Mouse (Mus musculus): Measurements from ENCODE around the gene Ifna13. TPM values are rescaled to one million over a fixed set of nuclear protein-coding genes. Genes with fewer than 3 reads are reported as not detected.

Gene Ifna13
- not detected in 2 replicates for polyA plus RNA-seq (2015; fragmentation: Nextera tagmentation; extraction: Ambion mirVana)

DNA sequence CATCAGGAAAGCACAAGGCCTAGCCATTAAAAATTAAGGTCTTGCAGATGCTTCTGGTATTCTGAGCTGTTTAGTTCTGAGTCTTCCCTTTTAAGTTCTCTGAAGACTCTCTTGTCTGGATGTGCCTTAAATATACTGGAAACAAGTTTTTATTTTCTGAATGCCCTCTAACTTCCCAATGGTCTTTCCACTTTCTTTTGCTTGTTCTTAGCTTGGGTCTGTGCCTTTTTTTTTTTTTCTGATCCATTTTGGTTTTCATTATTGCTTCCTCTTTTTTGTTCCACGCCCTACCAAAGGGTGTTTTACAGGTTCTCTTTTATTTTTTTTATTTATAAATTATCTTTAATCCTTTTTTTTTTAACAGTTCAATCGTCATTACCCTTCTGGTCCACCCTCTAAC is at the start of gene Ifna13:
Ifna13 (minus strand) TSS at position 101 of the 400 bp plus-strand sequence.
- Histone ChIP-seq H3K4me1 (ENCODE audit: control insufficient read depth, insufficient read depth, low read depth, low read length) (no peaks in the 10 kb centered on the region), H3K27ac (ENCODE audit: low read depth, low read length) (no peak within 1 kb of the TSS), H3K4me2 (ENCODE audit: low read length) (no peak within 1 kb of the TSS), H3K9me3 (ENCODE audit: control insufficient read depth, low read length) (no peaks in the 10 kb centered on the region), H3K4me3 (ENCODE audit: low read length) (no peak within 1 kb of the TSS), H3K9ac (ENCODE audit: low read depth, low read length) (no peak within 1 kb of the TSS), H3K36me3 (ENCODE audit: control insufficient read depth, insufficient read depth, low read length) (no peaks in the 10 kb centered on the region), H3K27me3 (replicated peaks; ENCODE audit: control insufficient read depth, insufficient read depth, low read length) (no peaks in the 10 kb centered on the region)
- 69% methylated on average over 2 of the region's 2 CpGs for WGBS
- ATAC-seq, result no peak

- H3K4me3 ChIP-seq (ENCODE audit: low read length), result no peak overlapping the region
- WGBS, result 83% methylated on average over 2 of the region's 2 CpGs
- H3K27ac ChIP-seq (ENCODE audit: low read depth, low read length), result no peak overlapping the region
- no peaks in the 10 kb centered on the region for H3K4me1 ChIP-seq (ENCODE audit: control insufficient read depth, insufficient read depth, low read depth, low read length)
- H3K4me2 ChIP-seq (ENCODE audit: low read length), result no peak overlapping the region
- no peaks in the 10 kb centered on the region for H3K36me3 ChIP-seq (ENCODE audit: control insufficient read depth, insufficient read depth, low read length)
- no peak for ATAC-seq
- no peaks in the 10 kb centered on the region for H3K9me3 ChIP-seq (ENCODE audit: control insufficient read depth, low read length)
- H3K9ac ChIP-seq (ENCODE audit: low read depth, low read length), result no peak overlapping the region
- H3K27me3 ChIP-seq (replicated peaks; ENCODE audit: control insufficient read depth, insufficient read depth, low read length), result no peaks in the 10 kb centered on the region
Measured at GRCm38 (mm10) chr4:88693392-88693791, 49.1 kb upstream of the Ifna13 start.

DNA sequence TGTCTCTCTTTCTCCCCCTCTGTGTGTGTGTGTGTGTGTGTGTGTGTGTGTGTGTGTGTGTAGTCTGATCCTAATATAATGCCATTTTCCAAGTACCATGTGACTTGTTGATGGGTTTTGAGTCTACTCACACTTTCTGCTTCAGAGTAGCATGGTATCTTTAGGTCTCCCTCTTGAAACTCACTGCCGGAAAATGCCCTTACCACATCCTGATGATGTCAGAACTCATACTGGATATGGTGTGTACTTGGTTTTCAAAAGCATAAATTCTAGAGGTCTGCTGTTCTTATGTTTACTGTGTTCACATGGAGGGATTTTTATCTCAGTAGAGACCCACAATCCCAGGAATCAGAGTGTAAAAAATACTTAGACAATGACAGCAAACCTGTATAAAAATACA is 48.3 kb upstream of the Ifna13 start:
- Histone ChIP-seq H3K4me1 (ENCODE audit: control insufficient read depth, insufficient read depth, low read depth, low read length) (no peaks in the 10 kb centered on the region), H3K27me3 (replicated peaks; ENCODE audit: control insufficient read depth, insufficient read depth, low read length) (no peaks in the 10 kb centered on the region), H3K9me3 (ENCODE audit: control insufficient read depth, low read length) (no peaks in the 10 kb centered on the region), H3K4me2 (ENCODE audit: low read length) (no peak overlapping the region), H3K27ac (ENCODE audit: low read depth, low read length) (no peak overlapping the region), H3K4me3 (ENCODE audit: low read length) (no peak overlapping the region), H3K9ac (ENCODE audit: low read depth, low read length) (no peak overlapping the region), H3K36me3 (ENCODE audit: control insufficient read depth, insufficient read depth, low read length) (no peaks in the 10 kb centered on the region)
- WGBS, result 89% methylated on average over 1 of the region's 1 CpGs
- no peak for ATAC-seq

DNA sequence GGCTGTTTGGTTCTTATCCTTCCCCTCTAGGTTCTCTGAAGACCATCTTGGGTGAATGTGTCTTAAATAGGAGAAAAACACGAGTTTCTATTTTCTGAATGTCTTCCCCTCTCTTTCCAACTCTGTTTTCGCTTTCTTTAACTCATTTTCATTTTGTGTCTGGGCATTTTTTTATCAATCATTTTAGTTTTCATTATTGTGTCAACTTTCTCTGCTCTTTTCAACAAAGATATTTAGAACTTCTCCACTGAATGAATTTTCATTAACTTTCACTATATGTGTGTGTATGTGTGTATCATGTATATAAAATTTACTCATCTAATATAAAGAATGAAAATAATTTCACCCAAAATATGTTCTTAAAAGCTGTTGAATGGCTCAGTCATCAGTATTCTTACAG is 47.0 kb upstream of the Ifna13 start, which contains the start of gene Ifnab:
Ifnab (minus strand) TSS at position 101 of the 400 bp plus-strand sequence.
- Histone ChIP-seq H3K27me3 (replicated peaks; ENCODE audit: control insufficient read depth, insufficient read depth, low read length) (no peaks in the 10 kb centered on the region), H3K4me3 (ENCODE audit: low read length) (no peak within 1 kb of the TSS), H3K9ac (ENCODE audit: low read depth, low read length) (no peak within 1 kb of the TSS), H3K36me3 (ENCODE audit: control insufficient read depth, insufficient read depth, low read length) (no peaks in the 10 kb centered on the region), H3K4me1 (ENCODE audit: control insufficient read depth, insufficient read depth, low read depth, low read length) (no peaks in the 10 kb centered on the region), H3K9me3 (ENCODE audit: control insufficient read depth, low read length) (no peaks in the 10 kb centered on the region), H3K4me2 (ENCODE audit: low read length) (no peak within 1 kb of the TSS), H3K27ac (ENCODE audit: low read depth, low read length) (no peak within 1 kb of the TSS)
- no peak for ATAC-seq
- WGBS, result 66% methylated on average over 2 of the region's 2 CpGs

- Histone ChIP-seq H3K27me3 (replicated peaks; ENCODE audit: control insufficient read depth, insufficient read depth, low read length) (no peaks in the 10 kb centered on the region), H3K4me1 (ENCODE audit: control insufficient read depth, insufficient read depth, low read depth, low read length) (no peaks in the 10 kb centered on the region), H3K9ac (ENCODE audit: low read depth, low read length) (no peak within 1 kb of the TSS), H3K4me2 (ENCODE audit: low read length) (no peak within 1 kb of the TSS), H3K4me3 (ENCODE audit: low read length) (no peak within 1 kb of the TSS), H3K9me3 (ENCODE audit: control insufficient read depth, low read length) (no peaks in the 10 kb centered on the region), H3K27ac (ENCODE audit: low read depth, low read length) (no peak within 1 kb of the TSS), H3K36me3 (ENCODE audit: control insufficient read depth, insufficient read depth, low read length) (no peaks in the 10 kb centered on the region)
- ATAC-seq, result no peak
- 94% methylated on average over 1 of the region's 1 CpGs for WGBS
Measured at GRCm38 (mm10) chr4:88683812-88684211, 39.6 kb upstream of the Ifna13 start, which contains the start of gene Ifna2. TSS of gene Ifna2 (minus strand) at chr4:88683912.

GRCm38 (mm10) chr4:88681353-88681752 is 37.1 kb upstream of the Ifna13 start:
- Histone ChIP-seq H3K27ac (ENCODE audit: low read depth, low read length) (no peak overlapping the region), H3K4me1 (ENCODE audit: control insufficient read depth, insufficient read depth, low read depth, low read length) (no peaks in the 10 kb centered on the region), H3K4me2 (ENCODE audit: low read length) (no peak overlapping the region), H3K36me3 (ENCODE audit: control insufficient read depth, insufficient read depth, low read length) (no peaks in the 10 kb centered on the region), H3K9me3 (ENCODE audit: control insufficient read depth, low read length) (no peaks in the 10 kb centered on the region), H3K27me3 (replicated peaks; ENCODE audit: control insufficient read depth, insufficient read depth, low read length) (no peaks in the 10 kb centered on the region), H3K9ac (ENCODE audit: low read depth, low read length) (no peak overlapping the region), H3K4me3 (ENCODE audit: low read length) (no peak overlapping the region)
- no peak for ATAC-seq
- 77% methylated on average over 3 of the region's 3 CpGs for WGBS

GRCm38 (mm10) chr4:88680362-88680761 is 36.1 kb upstream of the Ifna13 start:
- WGBS, result 49% methylated on average over 8 of the region's 8 CpGs
- Histone ChIP-seq H3K4me3 (ENCODE audit: low read length) (no peak overlapping the region), H3K36me3 (ENCODE audit: control insufficient read depth, insufficient read depth, low read length) (no peaks in the 10 kb centered on the region)

GRCm38 (mm10) chr4:88676824-88677223 is 32.6 kb upstream of the Ifna13 start, which contains the start of gene Ifna16:
TSS of gene Ifna16 (minus strand) at chr4:88676924.
- H3K9me3 ChIP-seq (ENCODE audit: control insufficient read depth, low read length), result no peaks in the 10 kb centered on the region
- WGBS, result 91% methylated on average over 1 of the region's 1 CpGs
- ATAC-seq, result no peak
- no peak within 1 kb of the TSS for H3K4me3 ChIP-seq (ENCODE audit: low read length)
- no peak within 1 kb of the TSS for H3K27ac ChIP-seq (ENCODE audit: low read depth, low read length)
- H3K4me2 ChIP-seq (ENCODE audit: low read length), result no peak within 1 kb of the TSS
- no peak within 1 kb of the TSS for H3K9ac ChIP-seq (ENCODE audit: low read depth, low read length)
- no peaks in the 10 kb centered on the region for H3K27me3 ChIP-seq (replicated peaks; ENCODE audit: control insufficient read depth, insufficient read depth, low read length)
- H3K36me3 ChIP-seq (ENCODE audit: control insufficient read depth, insufficient read depth, low read length), result no peaks in the 10 kb centered on the region
- no peaks in the 10 kb centered on the region for H3K4me1 ChIP-seq (ENCODE audit: control insufficient read depth, insufficient read depth, low read depth, low read length)

More at GRCm38 (mm10) chr4:88680362-88680761, 36.1 kb upstream of the Ifna13 start:
- H3K9me3 ChIP-seq (ENCODE audit: control insufficient read depth, low read length), result no peaks in the 10 kb centered on the region
- H3K27me3 ChIP-seq (replicated peaks; ENCODE audit: control insufficient read depth, insufficient read depth, low read length), result no peaks in the 10 kb centered on the region
- no peak overlapping the region for H3K9ac ChIP-seq (ENCODE audit: low read depth, low read length)
- no peak overlapping the region for H3K4me2 ChIP-seq (ENCODE audit: low read length)
- no peak for ATAC-seq
- H3K4me1 ChIP-seq (ENCODE audit: control insufficient read depth, insufficient read depth, low read depth, low read length), result no peaks in the 10 kb centered on the region
- H3K27ac ChIP-seq (ENCODE audit: low read depth, low read length), result no peak overlapping the region

DNA sequence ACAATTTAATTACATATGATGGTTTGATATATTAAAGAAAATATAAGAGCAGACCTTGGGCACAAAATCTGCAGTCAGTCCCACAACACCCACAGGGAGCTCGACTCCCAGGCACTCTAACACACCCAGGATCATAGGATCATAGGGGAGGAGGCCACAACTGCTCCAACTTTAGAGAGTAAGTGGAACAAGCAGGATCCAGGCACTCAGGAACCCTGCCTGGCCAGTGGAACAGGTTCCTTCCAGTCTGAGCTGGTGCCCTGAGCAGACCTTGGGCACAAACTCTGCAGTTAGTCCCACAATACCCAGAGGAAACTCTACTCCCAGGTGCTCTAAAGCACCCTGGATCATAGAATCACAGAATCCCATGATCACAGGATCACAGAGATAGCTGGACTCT is 11.2 kb upstream of the Ifna13 start:
- no peaks in the 10 kb centered on the region for H3K9me3 ChIP-seq (ENCODE audit: control insufficient read depth, low read length)
- H3K9ac ChIP-seq (ENCODE audit: low read depth, low read length), result no peak overlapping the region
- no peak overlapping the region for H3K4me2 ChIP-seq (ENCODE audit: low read length)
- H3K27me3 ChIP-seq (replicated peaks; ENCODE audit: control insufficient read depth, insufficient read depth, low read length), result no peaks in the 10 kb centered on the region
- H3K4me3 ChIP-seq (ENCODE audit: low read length), result no peak overlapping the region
- H3K27ac ChIP-seq (ENCODE audit: low read depth, low read length), result no peak overlapping the region
- 59% methylated on average over 1 of the region's 1 CpGs for WGBS
- no peaks in the 10 kb centered on the region for H3K36me3 ChIP-seq (ENCODE audit: control insufficient read depth, insufficient read depth, low read length)
- no peak for ATAC-seq
- H3K4me1 ChIP-seq (ENCODE audit: control insufficient read depth, insufficient read depth, low read depth, low read length), result no peaks in the 10 kb centered on the region

GRCm38 (mm10) chr4:88653644-88654043 is 9.4 kb upstream of the Ifna13 start:
- H3K4me1 ChIP-seq (ENCODE audit: control insufficient read depth, insufficient read depth, low read depth, low read length), result no peaks in the 10 kb centered on the region
- H3K9ac ChIP-seq (ENCODE audit: low read depth, low read length), result no peak overlapping the region
- no peak overlapping the region for H3K27ac ChIP-seq (ENCODE audit: low read depth, low read length)
- H3K27me3 ChIP-seq (replicated peaks; ENCODE audit: control insufficient read depth, insufficient read depth, low read length), result no peaks in the 10 kb centered on the region
- no peaks in the 10 kb centered on the region for H3K36me3 ChIP-seq (ENCODE audit: control insufficient read depth, insufficient read depth, low read length)
- ATAC-seq, result no peak
- WGBS, result 74% methylated on average over 3 of the region's 3 CpGs
- no peak overlapping the region for H3K4me2 ChIP-seq (ENCODE audit: low read length)
- no peak overlapping the region for H3K4me3 ChIP-seq (ENCODE audit: low read length)
- H3K9me3 ChIP-seq (ENCODE audit: control insufficient read depth, low read length), result no peaks in the 10 kb centered on the region
